Mouse (Mus musculus): ENCODE results near the gene Crb2.

Crb2 gene

DNA sequence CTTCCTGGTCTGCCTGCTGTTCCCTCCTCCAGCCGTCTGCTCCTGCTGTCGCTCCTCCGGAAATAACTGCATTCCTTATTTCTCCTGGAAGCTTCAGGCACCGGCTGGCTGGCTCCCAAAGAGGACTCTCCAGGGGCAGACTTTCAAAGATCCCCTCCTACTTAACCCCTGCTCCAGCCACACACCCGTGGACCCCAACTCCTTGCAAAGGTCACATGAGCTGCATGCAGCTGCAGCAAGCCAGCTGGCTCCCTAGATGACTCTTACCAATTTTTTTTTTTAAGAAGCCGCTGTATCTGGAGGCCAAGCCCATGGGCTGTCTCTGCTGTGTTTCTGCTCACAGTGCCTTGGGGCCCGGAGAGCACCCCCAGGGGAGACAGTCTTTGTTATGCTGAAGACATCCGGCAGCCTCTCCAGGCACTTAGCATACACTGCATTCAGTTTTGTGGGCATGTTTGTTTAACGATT lies 8.9 kb upstream of the Crb2 start:
- peak; percentile 38 for DNase-seq (ENCODE audit: low read depth)

DNA sequence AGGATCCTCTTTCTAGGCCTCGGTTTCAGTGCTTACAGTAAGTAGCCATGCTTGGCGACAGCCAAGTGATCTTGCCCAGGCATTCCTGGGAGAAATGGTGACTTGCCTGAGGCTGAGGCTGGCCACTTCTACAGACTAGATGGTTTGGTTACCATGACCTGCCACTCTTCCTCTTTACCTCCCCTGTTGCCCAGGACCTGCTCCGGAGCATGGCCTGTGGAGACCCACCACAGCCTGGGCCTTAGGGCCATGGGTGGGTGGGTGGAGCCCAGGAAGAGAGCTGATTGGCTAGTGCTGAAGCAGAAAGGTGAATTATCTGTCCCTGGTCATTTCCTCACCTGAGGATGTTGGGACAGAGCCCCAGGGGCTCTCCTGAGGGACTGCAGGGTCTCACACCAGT lies 8.3 kb upstream of the Crb2 start:
- no peak for DNase-seq (ENCODE audit: low read depth)

DNA sequence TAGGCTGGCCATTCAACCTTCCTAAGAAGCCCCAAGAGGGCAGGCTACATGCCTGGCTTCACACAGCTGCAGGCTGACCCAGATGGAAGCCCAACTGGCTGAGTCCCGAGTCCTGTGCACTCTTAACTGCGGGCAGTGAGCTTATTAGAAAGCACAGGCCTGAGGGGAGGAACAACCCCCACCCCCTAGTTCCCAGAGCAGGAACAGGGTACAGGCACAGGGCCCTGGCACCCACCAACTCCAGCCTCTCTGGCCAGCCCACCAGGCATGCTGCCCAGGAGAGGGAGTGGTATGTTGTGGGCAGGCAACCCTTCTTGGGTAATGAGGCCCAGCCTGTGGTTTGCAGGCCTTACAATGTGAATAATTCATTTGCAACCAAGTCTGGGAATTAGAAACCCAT lies 7.1 kb upstream of the Crb2 start:
- DNase-seq (ENCODE audit: low read depth), result peak; percentile 85

DNA sequence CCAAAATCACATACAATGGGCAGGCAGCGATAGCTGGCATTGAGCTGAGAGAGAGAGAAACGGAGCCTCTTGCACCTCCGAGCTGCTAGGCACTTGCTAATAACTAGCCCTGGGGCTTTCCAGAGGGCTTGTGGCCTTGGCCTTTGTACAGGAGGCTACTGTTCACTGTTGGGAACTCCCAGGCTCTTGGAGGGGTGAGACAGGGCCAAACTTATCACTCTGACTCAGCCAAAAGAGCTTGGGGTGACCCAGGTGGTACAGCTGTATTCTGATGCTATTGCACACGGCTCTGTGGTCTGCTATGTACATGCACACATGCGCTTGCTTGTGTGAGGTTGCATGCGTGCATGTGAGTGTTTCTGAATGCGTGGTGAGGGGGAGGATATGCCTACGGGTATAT lies 6.3 kb upstream of the Crb2 start:
- DNase-seq (ENCODE audit: low read depth), result peak; percentile 19

DNA sequence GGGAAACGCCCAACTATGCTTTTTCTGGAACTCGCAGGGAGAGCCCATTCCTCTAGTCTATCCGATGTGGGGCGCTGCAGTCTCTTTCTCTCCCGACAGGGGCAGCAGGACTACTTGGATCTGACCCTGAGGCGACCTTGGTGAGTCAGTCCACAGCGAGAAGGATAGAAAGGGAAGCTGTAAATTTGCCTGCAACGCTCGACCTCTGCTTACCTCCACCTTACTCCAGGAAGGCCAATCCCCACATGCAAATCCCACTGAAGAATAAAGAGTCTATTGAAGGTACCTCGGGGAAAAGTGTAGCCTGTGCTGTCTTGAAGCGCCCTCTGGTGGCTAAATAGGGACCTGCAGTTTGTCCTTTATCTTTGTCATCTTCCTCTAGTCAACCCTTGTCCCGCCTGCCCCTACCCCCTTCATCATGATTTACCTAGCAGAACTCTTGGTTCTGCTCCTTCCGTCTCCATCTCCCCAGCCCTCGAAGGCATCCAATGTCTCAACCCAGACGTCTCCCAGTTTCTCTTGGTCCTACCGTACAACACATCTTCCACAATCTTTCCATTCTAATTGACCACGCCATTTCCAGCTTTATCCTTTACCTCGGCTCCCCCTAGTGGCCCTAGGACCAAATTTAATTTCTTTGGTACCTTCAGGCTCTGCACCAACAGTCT lies 4.3 kb upstream of the Crb2 start:
- DNase-seq (ENCODE audit: low read depth), result peak; percentile 93

DNA sequence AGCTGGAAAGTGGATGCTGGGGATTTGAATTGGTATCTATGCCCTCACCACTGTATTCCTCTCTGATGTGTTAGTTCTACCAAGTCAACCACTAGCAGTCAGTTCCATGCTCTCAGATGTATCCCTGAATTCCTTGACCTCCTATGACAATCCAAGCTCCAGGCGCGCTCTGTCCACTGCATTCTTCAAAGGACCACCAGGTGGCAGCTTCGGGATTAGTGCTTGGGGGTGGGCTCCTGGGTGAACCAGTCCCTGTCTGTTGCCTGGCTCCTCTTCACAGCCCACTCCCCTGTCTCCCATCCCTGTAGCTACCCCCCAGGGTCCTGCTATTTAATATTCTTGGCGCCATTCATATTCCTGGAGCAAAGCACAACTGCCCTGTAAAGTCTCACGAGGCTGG lies 1.5 kb upstream of the Crb2 start:
- DNase-seq (ENCODE audit: low read depth), result peak; percentile 70

DNA sequence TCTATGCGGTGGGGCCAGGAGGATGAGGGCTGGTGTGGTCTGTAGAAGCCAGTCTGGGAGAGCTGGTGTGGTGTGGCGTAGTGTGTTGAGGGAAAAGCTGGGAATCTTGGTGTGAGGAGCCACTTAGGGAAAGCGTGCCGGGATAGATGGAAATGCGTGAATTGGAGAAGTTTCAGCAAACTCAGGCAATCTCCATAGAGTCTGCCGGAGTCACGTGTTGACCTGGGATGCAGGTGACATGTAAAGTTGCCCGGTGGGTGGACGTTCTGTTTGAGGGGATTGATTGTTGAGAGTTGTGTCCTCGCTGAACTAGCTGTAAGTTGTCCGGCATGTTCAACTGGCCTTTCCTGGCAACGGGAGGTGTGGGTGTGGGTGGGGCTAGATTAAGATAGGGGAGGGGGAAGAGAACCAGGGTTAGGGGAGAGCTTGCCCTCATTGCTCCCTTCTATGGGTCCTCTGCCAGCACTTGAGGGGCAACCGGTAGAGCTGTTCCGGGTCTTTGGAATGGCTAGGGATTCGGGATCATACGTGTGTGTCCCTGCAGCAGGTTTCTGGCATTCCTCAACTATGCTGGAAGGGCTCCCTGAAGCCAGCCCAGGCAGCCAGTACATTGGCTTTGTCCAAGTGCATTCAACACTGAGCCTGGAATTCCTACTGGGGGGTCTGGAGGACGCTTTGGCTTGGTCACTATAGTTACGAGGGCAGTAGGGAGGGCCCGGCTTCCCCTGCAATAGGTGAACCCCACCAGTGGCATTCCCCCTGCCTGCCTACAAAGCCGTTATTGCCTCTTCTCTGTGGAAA lies 762 bp downstream of the Crb2 start:
- DNase-seq (ENCODE audit: low read depth), result no peak

DNA sequence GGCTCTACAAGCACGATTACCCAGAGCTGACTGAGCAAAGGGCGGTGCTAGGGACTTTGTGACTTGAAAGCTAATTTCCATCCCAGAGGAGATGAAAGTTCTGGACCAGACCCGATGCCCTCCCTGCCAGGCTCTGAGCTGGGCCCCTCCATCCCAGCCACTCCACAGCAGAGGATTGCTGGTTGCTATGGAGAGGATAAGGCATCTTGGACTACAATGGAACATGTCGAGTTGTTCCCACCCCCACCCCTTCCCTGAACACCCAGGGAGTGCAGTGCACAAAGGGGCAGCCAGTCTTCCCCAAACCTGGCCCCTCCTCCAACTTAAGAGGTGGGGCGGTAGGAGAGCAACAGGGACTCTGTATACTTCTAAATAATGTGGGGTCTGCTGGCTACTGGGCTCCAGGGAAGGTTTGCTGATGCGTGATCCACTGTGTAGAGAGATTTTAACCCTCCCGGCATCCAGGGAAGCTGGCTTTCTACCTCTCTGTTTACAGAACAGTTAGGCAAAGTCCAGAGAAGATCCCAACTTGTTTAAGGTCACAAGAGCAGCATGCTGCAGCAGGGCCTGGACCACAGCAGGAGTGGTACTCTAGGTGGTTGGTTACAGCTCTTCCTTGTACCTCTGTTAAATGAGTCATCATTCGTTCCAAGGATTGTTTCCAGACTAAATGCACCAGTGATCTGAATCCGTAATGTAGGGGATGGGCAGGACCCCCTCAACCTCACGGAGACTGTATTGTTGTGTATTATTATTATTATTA lies 2.1 kb downstream of the Crb2 start:
- no peak for DNase-seq (ENCODE audit: low read depth)

DNA sequence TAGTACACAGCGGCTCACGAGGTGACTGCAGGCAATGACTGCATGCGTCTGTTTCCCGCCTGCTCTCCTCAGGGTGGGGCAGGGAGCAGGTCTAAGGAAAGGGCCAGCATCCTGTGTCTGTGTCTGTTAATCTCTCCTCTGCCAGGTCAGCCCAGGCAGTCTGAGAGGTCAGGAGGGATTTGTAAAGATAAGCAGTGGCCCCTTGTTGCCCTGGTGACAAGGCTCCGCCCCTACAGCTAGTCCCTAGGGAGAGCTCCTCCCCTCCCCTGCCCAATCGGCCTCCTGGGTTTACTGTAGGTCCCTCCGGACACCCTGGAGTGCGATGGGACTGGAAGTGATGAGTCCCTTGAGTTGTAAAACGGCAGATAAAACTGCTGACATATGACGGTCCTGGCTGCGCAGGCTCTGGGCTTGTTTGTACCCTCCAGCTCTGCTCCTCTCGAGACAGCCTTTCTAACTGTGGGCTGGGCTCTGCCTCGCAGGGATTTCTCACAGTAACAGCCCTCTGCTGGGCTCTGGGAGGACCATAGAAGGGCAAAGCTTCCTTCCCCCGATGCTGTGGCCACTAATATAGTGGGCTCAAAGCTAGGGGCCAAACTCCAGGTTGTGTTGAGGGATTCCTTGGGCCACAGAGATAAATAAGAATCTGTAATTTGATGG lies 4.4 kb downstream of the Crb2 start:
- DNase-seq (ENCODE audit: low read depth), result no peak

DNA sequence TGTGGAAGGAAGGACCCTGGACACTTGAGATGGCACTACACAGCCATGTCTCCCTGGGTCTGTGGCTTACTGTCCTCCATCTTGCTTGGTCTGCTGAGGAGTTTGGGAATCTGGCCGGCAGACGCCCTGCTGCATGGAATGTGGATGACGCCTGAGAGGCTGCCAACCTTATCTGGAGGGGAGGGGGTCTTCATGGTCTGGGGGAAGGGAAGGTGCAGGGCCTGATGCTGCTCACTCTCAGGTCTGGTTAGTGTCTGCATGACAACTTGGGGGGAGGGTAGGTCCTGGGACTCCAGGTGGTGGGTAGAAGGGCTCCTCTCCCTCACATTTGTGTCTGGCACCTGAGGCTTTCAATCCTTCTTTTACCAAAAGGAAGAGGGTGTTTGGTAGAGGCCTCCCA lies 5.4 kb downstream of the Crb2 start:
- no peak for DNase-seq (ENCODE audit: low read depth)

DNA sequence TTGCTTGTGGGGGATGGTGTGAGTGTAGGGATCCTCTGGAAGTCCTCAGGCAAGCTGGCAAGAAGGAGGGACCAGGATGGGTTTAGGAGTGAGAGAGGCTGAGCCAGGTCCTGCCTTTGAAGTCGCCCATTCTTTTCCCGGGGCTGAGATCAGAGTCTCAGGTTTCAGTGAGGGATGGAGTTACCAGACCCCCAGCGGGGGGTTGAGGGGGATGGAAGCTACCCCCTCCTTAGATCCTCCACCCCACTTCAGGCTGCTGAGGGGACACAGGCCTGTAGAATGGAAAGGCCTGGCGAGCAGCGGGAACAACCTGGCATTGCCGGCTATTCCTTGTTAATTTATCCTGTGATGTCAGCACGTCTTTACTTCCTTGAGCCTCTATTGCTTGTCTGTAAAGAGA lies 6.0 kb downstream of the Crb2 start:
- no peak for DNase-seq (ENCODE audit: low read depth)

DNA sequence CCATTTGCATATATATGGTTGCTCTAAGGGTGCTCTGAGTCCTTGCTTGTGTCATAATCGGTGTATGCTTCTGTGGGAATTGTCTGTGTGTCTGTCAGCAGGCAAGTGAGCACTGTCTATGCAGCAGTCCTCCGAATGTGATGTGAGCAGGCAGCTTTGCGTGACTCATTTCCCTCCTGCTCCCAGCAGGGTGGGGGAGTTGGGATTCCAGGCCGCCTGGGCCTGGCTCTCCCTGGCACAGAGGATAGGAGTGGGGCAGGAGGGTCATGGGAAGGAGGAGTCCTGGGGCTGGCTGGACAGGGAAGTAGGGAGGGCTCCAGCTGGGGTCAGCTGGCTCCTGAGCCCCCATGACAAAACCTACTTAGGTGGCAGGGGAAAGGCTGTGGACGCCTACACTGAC lies 8.4 kb downstream of the Crb2 start:
- peak; percentile 81 for DNase-seq (ENCODE audit: low read depth)

DNA sequence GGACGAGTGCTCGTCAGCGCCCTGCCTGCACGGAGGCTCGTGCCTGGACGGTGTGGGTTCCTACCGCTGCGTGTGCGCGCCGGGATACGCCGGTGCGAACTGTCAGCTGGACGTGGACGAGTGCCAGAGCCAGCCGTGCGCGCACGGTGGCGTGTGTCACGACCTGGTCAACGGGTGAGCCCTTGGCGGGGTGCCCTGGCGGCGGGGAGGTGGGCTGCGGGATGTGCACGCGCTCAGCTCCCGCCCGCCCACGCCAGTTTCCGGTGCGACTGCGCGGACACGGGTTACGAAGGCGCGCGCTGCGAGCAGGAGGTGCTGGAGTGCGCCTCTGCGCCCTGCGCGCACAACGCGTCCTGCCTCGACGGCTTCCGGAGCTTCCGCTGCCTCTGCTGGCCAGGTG lies 10.4 kb downstream of the Crb2 start:
- no peak for DNase-seq (ENCODE audit: low read depth)

DNA sequence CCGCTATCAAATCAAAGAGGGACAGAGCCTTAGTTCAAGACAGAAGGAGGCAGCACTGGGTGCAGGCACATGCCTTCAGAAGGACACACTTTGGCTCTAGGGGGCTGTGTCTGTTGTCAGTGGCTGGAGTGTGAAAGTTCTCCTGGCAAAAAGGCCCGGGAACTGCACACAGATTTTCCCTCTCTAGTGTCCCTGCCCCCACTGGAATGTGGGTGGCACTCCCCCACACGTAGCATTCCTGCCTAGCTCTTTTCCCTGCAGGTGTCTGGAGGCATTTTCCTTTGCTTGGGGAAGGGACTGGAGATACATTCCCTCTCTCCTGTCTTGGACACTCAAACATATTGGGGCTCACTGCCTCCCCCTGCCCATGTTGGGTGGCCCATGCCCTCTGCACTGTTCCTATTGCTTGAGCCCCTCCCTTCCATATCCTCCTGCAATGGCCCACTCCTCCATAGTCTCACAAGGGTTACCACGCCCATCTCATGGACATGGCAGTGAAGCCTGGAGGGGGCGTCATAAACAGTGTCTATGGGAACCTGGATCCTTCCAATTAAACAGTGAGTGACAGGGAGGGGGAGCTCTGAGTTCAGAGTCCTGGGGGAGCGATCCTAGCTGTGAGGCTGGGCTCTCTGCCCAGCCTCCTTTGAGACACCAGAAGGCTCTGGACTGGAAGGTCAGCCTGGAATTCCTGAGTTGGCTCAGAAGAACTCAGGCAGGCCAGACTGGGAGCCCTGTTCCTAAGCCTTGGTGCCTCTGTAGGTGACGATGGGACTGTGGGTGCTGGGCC lies 12.3 kb downstream of the Crb2 start:
- DNase-seq (ENCODE audit: low read depth), result peak; percentile 63

DNA sequence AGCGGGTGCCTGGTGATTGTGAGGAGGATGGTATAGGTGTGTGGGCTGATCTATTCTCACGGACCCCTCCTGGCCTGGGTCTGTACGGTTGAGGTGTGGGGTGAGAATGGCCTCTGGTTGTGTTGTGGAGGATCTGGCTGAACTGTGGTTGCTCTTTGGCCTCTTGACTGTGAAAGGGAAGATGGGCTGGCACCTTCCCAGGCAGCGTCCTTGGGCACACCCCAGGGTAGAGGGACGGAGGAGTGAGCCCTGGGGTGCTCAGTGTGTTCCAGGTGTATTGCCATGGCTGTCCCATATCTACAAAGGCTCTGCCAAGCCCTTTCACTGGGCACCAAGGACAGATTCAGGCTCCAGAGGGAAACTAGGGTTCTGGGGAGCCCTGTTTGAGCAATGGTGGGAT lies 13.0 kb downstream of the Crb2 start:
- no peak for DNase-seq (ENCODE audit: low read depth)

DNA sequence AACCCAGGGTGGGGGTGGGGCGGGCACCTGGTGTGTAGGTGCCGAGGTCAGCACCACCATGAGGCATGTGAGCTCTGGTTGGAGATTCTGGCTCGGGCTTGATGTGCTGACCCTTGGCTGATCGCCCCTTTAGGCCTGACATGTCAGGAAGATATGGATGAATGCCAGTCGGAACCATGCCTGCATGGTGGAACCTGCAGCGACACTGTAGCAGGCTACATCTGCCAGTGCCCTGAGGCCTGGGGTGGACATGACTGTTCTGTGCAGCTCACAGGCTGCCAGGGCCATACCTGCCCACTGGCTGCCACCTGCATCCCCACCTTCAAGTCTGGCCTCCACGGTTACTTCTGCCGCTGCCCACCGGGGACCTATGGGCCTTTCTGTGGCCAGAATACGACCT lies 13.9 kb downstream of the Crb2 start:
- no peak for DNase-seq (ENCODE audit: low read depth)

DNA sequence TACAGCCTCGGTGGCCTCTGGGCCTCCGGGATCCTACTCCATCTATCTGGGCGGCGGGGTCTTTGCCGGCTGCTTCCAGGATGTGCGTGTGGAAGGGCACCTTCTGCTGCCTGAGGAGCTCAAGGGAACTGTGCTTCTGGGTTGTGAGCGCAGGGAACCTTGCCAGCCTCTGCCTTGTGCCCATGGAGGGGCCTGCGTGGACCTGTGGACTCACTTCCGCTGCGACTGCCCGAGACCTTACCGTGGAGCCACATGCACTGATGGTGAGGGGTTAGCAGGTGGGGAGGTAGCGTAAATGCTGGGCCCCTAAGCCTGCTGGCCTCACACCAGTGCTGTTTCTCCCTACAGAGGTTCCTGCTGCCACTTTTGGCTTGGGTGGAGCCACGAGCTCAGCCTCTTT lies 14.7 kb downstream of the Crb2 start:
- no peak for DNase-seq (ENCODE audit: low read depth)

DNA sequence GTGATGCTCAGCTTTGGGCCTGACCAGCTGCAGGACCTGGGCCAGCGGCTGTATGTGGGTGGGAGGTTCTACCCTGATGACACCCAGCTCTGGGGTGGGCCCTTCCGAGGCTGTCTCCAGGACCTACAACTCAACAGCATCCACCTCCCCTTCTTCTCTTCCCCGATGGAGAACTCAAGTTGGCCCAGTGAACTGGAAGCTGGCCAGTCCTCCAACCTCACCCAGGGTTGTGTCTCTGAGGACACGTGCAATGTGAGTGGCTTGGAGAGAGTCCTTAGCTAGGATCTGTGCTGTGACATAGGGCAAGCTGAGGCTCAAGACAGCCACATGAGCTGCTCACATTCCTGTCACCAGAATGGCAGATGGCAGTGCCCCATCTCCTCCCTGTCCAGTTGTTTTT lies 15.3 kb downstream of the Crb2 start:
- no peak for DNase-seq (ENCODE audit: low read depth)

DNA sequence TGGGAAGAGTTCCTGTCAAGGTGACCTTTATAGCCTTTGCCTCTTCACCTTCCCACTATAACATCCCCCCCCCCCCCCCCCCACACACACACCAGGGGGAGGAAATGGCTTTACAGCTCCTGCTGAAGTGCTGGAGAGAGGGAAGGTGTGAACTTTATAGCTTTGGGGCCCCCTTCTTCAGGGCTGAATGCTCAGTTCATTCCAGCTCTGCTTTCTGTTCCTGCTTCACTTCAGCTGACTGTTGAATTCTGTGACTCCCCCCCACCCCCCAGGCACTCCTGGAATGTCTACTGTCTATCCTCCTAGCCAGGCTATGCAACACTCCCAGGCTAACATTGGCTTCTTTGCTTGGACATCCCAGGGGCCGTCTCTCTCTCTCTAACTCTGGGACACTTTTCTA lies 20.0 kb downstream of the Crb2 start:
- DNase-seq (ENCODE audit: low read depth), result no peak

DNA sequence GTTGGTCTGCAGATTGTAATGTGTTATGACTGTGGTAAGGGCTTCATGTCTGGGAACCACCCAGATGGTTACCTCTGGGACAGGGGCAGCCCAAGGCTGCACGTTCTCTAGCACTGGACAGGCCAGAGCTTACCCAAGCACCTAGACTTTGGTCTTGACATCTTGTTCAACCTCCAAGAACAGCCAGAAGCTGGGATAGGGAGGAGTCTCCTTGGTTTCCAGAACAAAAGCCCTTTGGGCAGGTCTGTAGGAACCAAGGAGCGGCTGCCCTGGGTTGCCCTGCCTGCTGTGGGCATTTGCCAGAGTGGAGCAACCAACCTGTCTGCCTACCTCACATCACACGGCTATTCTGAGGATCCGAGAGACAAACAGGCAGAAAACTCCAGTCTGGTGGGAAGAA lies 21.0 kb downstream of the Crb2 start:
- no peak for DNase-seq (ENCODE audit: low read depth)

DNA sequence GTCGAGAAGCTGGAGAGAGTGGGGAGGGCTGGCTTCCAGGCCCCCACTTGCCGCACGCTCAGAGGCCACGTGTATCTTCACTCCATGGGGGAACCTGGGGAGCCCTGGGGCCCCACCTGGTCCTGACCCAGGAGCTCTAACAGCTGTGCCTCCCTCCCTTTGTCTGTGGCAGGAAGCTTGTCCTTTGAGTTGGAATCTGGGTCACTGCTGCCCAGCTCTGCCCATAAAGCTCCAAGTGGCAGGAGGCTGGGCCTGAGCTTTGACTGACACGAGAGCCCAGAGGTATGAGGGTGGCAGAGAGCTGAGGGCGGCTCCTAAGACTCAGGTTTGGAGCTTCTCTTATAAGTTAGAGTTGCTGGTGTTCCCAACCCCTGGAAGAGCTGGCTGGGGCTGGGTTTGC lies 23.1 kb downstream of the Crb2 start:
- no peak for DNase-seq (ENCODE audit: low read depth)

DNA sequence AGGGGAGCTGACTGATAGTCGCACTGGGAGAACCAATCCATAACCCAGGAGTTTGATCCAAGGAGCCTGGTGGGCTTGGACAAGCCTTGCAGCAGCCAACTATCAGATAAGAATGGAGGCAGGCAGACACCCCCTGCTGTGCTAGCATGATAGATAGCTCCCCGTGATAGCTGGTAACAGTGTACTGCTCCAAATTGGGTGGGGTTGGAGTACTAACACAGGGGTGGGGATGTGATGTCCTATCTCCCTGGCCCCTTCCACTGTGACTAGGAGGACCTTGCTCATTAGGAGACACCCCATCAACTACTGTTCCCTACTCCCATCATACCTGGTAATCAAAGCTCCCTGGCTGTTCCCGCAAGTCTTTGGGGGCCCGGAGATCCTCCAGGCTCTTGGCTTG lies 25.6 kb downstream of the Crb2 start:
- no peak for DNase-seq (ENCODE audit: low read depth)
